Mouse (Mus musculus) T-cell, adult 2 months (primary cell): Measurements from ENCODE around the gene Arhgdia.
"Not testable (repeated sequence)": the region's sequence is repeated elsewhere in the genome, so short reads cannot be mapped to it uniquely, and the experiment has no call there.

ENCODE experiments used
- DNase-seq: peaks from one replicate; pipeline ENCODE4 v3.0.0; 2022; ENCODE audit warnings: low spot score

Gene Arhgdia

GRCm38 (mm10) chr11:120578694-120579243, 2.7 kb downstream of the Arhgdia start:
- DNase-seq, result no peak

GRCm38 (mm10) chr11:120578024-120578693, 3.3 kb downstream of the Arhgdia start:
- DNase-seq, result no peak

- peak; percentile 55 for DNase-seq
These were observed 4.0 kb downstream of the Arhgdia start for GRCm38 (mm10) chr11:120577211-120578023.

- no peak for DNase-seq
These were observed 5.0 kb downstream of the Arhgdia start for GRCm38 (mm10) chr11:120576365-120576981.

- no peak for DNase-seq
These were observed 5.5 kb downstream of the Arhgdia start for GRCm38 (mm10) chr11:120575940-120576339.

- no peak for DNase-seq
These were observed 6.4 kb downstream of the Arhgdia start for GRCm38 (mm10) chr11:120575046-120575445.

GRCm38 (mm10) chr11:120574278-120574600, 7.2 kb downstream of the Arhgdia start:
- DNase-seq, result no peak

GRCm38 (mm10) chr11:120573585-120574277, 7.7 kb downstream of the Arhgdia start:
- DNase-seq, result no peak

GRCm38 (mm10) chr11:120572752-120573584, 8.5 kb downstream of the Arhgdia start, which contains the start of gene P4hb:
TSS of gene P4hb (minus strand) at chr11:120573253.
- DNase-seq, result peak; percentile 99

GRCm38 (mm10) chr11:120572417-120572751, 9.0 kb downstream of the Arhgdia start:
- no peak for DNase-seq

GRCm38 (mm10) chr11:120571754-120572416, 9.5 kb downstream of the Arhgdia start:
- no peak for DNase-seq

GRCm38 (mm10) chr11:120571122-120571521, 10.3 kb downstream of the Arhgdia start:
- DNase-seq, result no peak

- no peak for DNase-seq
These were observed 13.1 kb downstream of the Arhgdia start for GRCm38 (mm10) chr11:120568324-120568723.

GRCm38 (mm10) chr11:120565114-120565513, 16.3 kb downstream of the Arhgdia start:
- no peak for DNase-seq

GRCm38 (mm10) chr11:120562949-120563348, 18.5 kb downstream of the Arhgdia start:
- DNase-seq, result no peak

GRCm38 (mm10) chr11:120560952-120561728, 20.3 kb downstream of the Arhgdia start:
- no peak for DNase-seq

- DNase-seq, result not testable (repeated sequence)
These were observed 22.6 kb downstream of the Arhgdia start for GRCm38 (mm10) chr11:120558843-120559242.

GRCm38 (mm10) chr11:120555260-120555659, 26.2 kb downstream of the Arhgdia start:
- DNase-seq, result no peak

GRCm38 (mm10) chr11:120554834-120555233, 26.6 kb downstream of the Arhgdia start:
- DNase-seq, result no peak

- no peak for DNase-seq
These were observed 28.7 kb downstream of the Arhgdia start for GRCm38 (mm10) chr11:120552736-120553135.
